Mouse (Mus musculus): Measurements from ENCODE around the gene Ripor3. TPM values are rescaled to one million over a fixed set of nuclear protein-coding genes. Genes with fewer than 3 reads are reported as not detected.
A peak's percentile ranks its signal among the peaks of the same experiment; 100 is the strongest.

Ripor3 gene
- polyA plus RNA-seq, 1 experiment from 2014 or later, result 1.2 TPM

GRCm38 (mm10) chr2:167987640-167988039 lies 22.8 kb downstream of the Ripor3 start:
- H3K4me1 ChIP-seq (replicated peaks), result peaks cover 27% of the 10 kb centered on the region
- H3K4me2 ChIP-seq, result no peak overlapping the region
- WGBS (ENCODE audit: insufficient replicate concordance), result 33% methylated on average over 12 of the region's 12 CpGs
- H3K27me3 ChIP-seq, result no peaks in the 10 kb centered on the region
- H3K4me3 ChIP-seq (replicated peaks), result no peak overlapping the region
- no peak overlapping the region for H3K27ac ChIP-seq (replicated peaks)
- ATAC-seq (ENCODE audit: insufficient read depth), result no peak
- no peaks in the 10 kb centered on the region for H3K36me3 ChIP-seq (replicated peaks)
- no peak overlapping the region for H3K9ac ChIP-seq
- no peaks in the 10 kb centered on the region for H3K9me3 ChIP-seq (replicated peaks)

GRCm38 (mm10) chr2:167986762-167987161 lies 23.7 kb downstream of the Ripor3 start:
- Histone ChIP-seq H3K4me2 (no peak overlapping the region), H3K9ac (no peak overlapping the region), H3K4me3 (replicated peaks) (no peak overlapping the region), H3K4me1 (replicated peaks) (peaks cover 30% of the 10 kb centered on the region), H3K36me3 (replicated peaks) (no peaks in the 10 kb centered on the region), H3K9me3 (replicated peaks) (no peaks in the 10 kb centered on the region), H3K27ac (replicated peaks) (no peak overlapping the region), H3K27me3 (no peaks in the 10 kb centered on the region)
- 17% methylated on average over 7 of the region's 7 CpGs for WGBS (ENCODE audit: insufficient replicate concordance)
- ATAC-seq (ENCODE audit: insufficient read depth), result no peak

- Histone ChIP-seq H3K27me3 (no peaks in the 10 kb centered on the region), H3K9me3 (replicated peaks) (no peaks in the 10 kb centered on the region), H3K36me3 (replicated peaks) (no peaks in the 10 kb centered on the region), H3K27ac (replicated peaks) (no peak overlapping the region), H3K4me1 (replicated peaks) (peaks cover 41% of the 10 kb centered on the region), H3K4me3 (replicated peaks) (no peak overlapping the region), H3K9ac (no peak overlapping the region), H3K4me2 (no peak overlapping the region)
- ATAC-seq (ENCODE audit: insufficient read depth), result no peak
- 37% methylated on average over 3 of the region's 3 CpGs for WGBS (ENCODE audit: insufficient replicate concordance)
These were observed 25.5 kb downstream of the Ripor3 start for GRCm38 (mm10) chr2:167984946-167985345.

- no peak overlapping the region for H3K9ac ChIP-seq
- no peak overlapping the region for H3K27ac ChIP-seq (replicated peaks)
- no peak overlapping the region for H3K4me3 ChIP-seq (replicated peaks)
- H3K9me3 ChIP-seq (replicated peaks), result no peaks in the 10 kb centered on the region
- ATAC-seq (ENCODE audit: insufficient read depth), result no peak
- 69% methylated on average over 5 of the region's 5 CpGs for WGBS (ENCODE audit: insufficient replicate concordance)
- peaks cover 47% of the 10 kb centered on the region for H3K4me1 ChIP-seq (replicated peaks)
- no peaks in the 10 kb centered on the region for H3K27me3 ChIP-seq
- no peak overlapping the region for H3K4me2 ChIP-seq
- H3K36me3 ChIP-seq (replicated peaks), result 0 out of 2 replicates have a peak, but pooled peaks cover 3% of the 10 kb centered on the region
These were observed 26.0 kb downstream of the Ripor3 start for GRCm38 (mm10) chr2:167984371-167984770.

GRCm38 (mm10) chr2:167982646-167983045 lies 27.8 kb downstream of the Ripor3 start:
- Histone ChIP-seq H3K4me2 (no peak overlapping the region), H3K9ac (no peak overlapping the region), H3K36me3 (replicated peaks) (peaks cover 12% of the 10 kb centered on the region), H3K27ac (replicated peaks) (peak overlapping the region; percentile 33; the same call in 1 of the 2 replicates), H3K4me3 (replicated peaks) (no peak overlapping the region), H3K4me1 (replicated peaks) (peaks cover 49% of the 10 kb centered on the region), H3K27me3 (no peaks in the 10 kb centered on the region), H3K9me3 (replicated peaks) (no peaks in the 10 kb centered on the region)
- WGBS (ENCODE audit: insufficient replicate concordance), result 54% methylated on average over 9 of the region's 9 CpGs
- ATAC-seq (ENCODE audit: insufficient read depth), result peak; percentile 69

GRCm38 (mm10) chr2:167980391-167980790 lies 30.0 kb downstream of the Ripor3 start:
- Histone ChIP-seq H3K4me2 (no peak overlapping the region), H3K27ac (replicated peaks) (no peak overlapping the region), H3K9ac (no peak overlapping the region), H3K9me3 (replicated peaks) (no peaks in the 10 kb centered on the region), H3K27me3 (no peaks in the 10 kb centered on the region), H3K36me3 (replicated peaks) (peaks cover 32% of the 10 kb centered on the region), H3K4me3 (replicated peaks) (no peak overlapping the region), H3K4me1 (replicated peaks) (peaks cover 42% of the 10 kb centered on the region)
- WGBS (ENCODE audit: insufficient replicate concordance), result 65% methylated on average over 10 of the region's 10 CpGs
- ATAC-seq (ENCODE audit: insufficient read depth), result no peak

GRCm38 (mm10) chr2:167978271-167978670 lies 32.1 kb downstream of the Ripor3 start:
- H3K36me3 ChIP-seq (replicated peaks), result peaks cover 53% of the 10 kb centered on the region
- H3K27me3 ChIP-seq, result no peaks in the 10 kb centered on the region
- H3K4me1 ChIP-seq (replicated peaks), result peaks cover 45% of the 10 kb centered on the region
- H3K27ac ChIP-seq (replicated peaks), result peak overlapping the region; percentile 49
- H3K9ac ChIP-seq, result no peak overlapping the region
- no peak overlapping the region for H3K4me3 ChIP-seq (replicated peaks)
- H3K4me2 ChIP-seq, result no peak overlapping the region
- no peaks in the 10 kb centered on the region for H3K9me3 ChIP-seq (replicated peaks)
- WGBS (ENCODE audit: insufficient replicate concordance), result 82% methylated on average over 10 of the region's 10 CpGs
- no peak for ATAC-seq (ENCODE audit: insufficient read depth)

- Histone ChIP-seq H3K9me3 (replicated peaks) (no peaks in the 10 kb centered on the region), H3K9ac (no peak overlapping the region), H3K27ac (replicated peaks) (no peak overlapping the region), H3K27me3 (no peaks in the 10 kb centered on the region), H3K36me3 (replicated peaks) (peaks cover 68% of the 10 kb centered on the region), H3K4me3 (replicated peaks) (no peak overlapping the region), H3K4me2 (no peak overlapping the region), H3K4me1 (replicated peaks) (peaks cover 45% of the 10 kb centered on the region)
- 43% methylated on average over 12 of the region's 12 CpGs for WGBS (ENCODE audit: insufficient replicate concordance)
- no peak for ATAC-seq (ENCODE audit: insufficient read depth)
These were observed 34.7 kb downstream of the Ripor3 start for GRCm38 (mm10) chr2:167975746-167976145.

GRCm38 (mm10) chr2:167972809-167973208 lies 37.6 kb downstream of the Ripor3 start:
- Histone ChIP-seq H3K4me1 (replicated peaks) (peaks cover 27% of the 10 kb centered on the region), H3K4me2 (no peak overlapping the region), H3K27ac (replicated peaks) (no peak overlapping the region), H3K36me3 (replicated peaks) (peaks cover 83% of the 10 kb centered on the region), H3K4me3 (replicated peaks) (no peak overlapping the region), H3K9me3 (replicated peaks) (no peaks in the 10 kb centered on the region), H3K27me3 (no peaks in the 10 kb centered on the region), H3K9ac (no peak overlapping the region)
- ATAC-seq (ENCODE audit: insufficient read depth), result no peak
- WGBS (ENCODE audit: insufficient replicate concordance), result 15% methylated on average over 1 of the region's 1 CpGs

- ATAC-seq (ENCODE audit: insufficient read depth), result no peak
- H3K36me3 ChIP-seq (replicated peaks), result peaks cover 83% of the 10 kb centered on the region
These were observed 38.3 kb downstream of the Ripor3 start for GRCm38 (mm10) chr2:167972146-167972545.

GRCm38 (mm10) chr2:167969851-167970541 lies 40.4 kb downstream of the Ripor3 start:
- peaks cover 21% of the 10 kb centered on the region for H3K4me1 ChIP-seq (replicated peaks)
- H3K9ac ChIP-seq, result no peak overlapping the region
- no peak overlapping the region for H3K4me3 ChIP-seq (replicated peaks)
- no peak overlapping the region for H3K4me2 ChIP-seq
- ATAC-seq (ENCODE audit: insufficient read depth), result no peak
- H3K9me3 ChIP-seq (replicated peaks), result no peaks in the 10 kb centered on the region
- H3K36me3 ChIP-seq (replicated peaks), result peaks cover 85% of the 10 kb centered on the region
- 75% methylated on average over 10 of the region's 10 CpGs for WGBS (ENCODE audit: insufficient replicate concordance)
- no peak overlapping the region for H3K27ac ChIP-seq (replicated peaks)
- H3K27me3 ChIP-seq, result no peaks in the 10 kb centered on the region

More at GRCm38 (mm10) chr2:167972146-167972545, 38.3 kb downstream of the Ripor3 start:
- 57% methylated on average over 5 of the region's 5 CpGs for WGBS (ENCODE audit: insufficient replicate concordance)
- Histone ChIP-seq H3K9me3 (replicated peaks) (no peaks in the 10 kb centered on the region), H3K27me3 (no peaks in the 10 kb centered on the region), H3K4me2 (no peak overlapping the region), H3K4me1 (replicated peaks) (peaks cover 27% of the 10 kb centered on the region), H3K4me3 (replicated peaks) (no peak overlapping the region), H3K9ac (no peak overlapping the region), H3K27ac (replicated peaks) (no peak overlapping the region)

- 86% methylated on average over 7 of the region's 7 CpGs for WGBS (ENCODE audit: insufficient replicate concordance)
- Histone ChIP-seq H3K4me3 (replicated peaks) (no peak overlapping the region), H3K27me3 (no peaks in the 10 kb centered on the region), H3K9ac (no peak overlapping the region), H3K27ac (replicated peaks) (no peak overlapping the region), H3K36me3 (replicated peaks) (peaks cover 85% of the 10 kb centered on the region), H3K4me1 (replicated peaks) (peaks cover 18% of the 10 kb centered on the region), H3K4me2 (no peak overlapping the region), H3K9me3 (replicated peaks) (no peaks in the 10 kb centered on the region)
- ATAC-seq (ENCODE audit: insufficient read depth), result no peak
These were observed 41.9 kb downstream of the Ripor3 start for GRCm38 (mm10) chr2:167968504-167968903.
